Mouse (Mus musculus): ENCODE results near the gene Golga4. TPM values are rescaled to one million over a fixed set of nuclear protein-coding genes. Genes with fewer than 3 reads are reported as not detected.

The Golga4 gene
- polyA plus RNA-seq, 1 experiment from 2014 or later, result 43.5 TPM

GRCm38 (mm10) chr9:118512681-118513233 lies 6.7 kb downstream of the Golga4 start:
- no peak overlapping the region for H3K9ac ChIP-seq
- H3K27ac ChIP-seq, result no peak overlapping the region
- no peak overlapping the region for H3K4me2 ChIP-seq
- peaks cover 17% of the 10 kb centered on the region for H3K36me3 ChIP-seq
- H3K27me3 ChIP-seq, result no peaks in the 10 kb centered on the region
- WGBS, result 58% methylated on average over 3 of the region's 3 CpGs
- H3K4me3 ChIP-seq, result no peak overlapping the region
- H3K9me3 ChIP-seq, result no peaks in the 10 kb centered on the region
- ATAC-seq (ENCODE audit: borderline replicate concordance, extremely low read depth, low FRiP score, low TSS enrichment), result no peak
- H3K4me1 ChIP-seq, result peaks cover 11% of the 10 kb centered on the region

GRCm38 (mm10) chr9:118515476-118515875 lies 9.4 kb downstream of the Golga4 start:
- peaks cover 19% of the 10 kb centered on the region for H3K4me1 ChIP-seq
- no peak for ATAC-seq (ENCODE audit: borderline replicate concordance, extremely low read depth, low FRiP score, low TSS enrichment)
- H3K9me3 ChIP-seq, result no peaks in the 10 kb centered on the region
- no peak overlapping the region for H3K27ac ChIP-seq
- 82% methylated on average over 6 of the region's 6 CpGs for WGBS
- peaks cover 17% of the 10 kb centered on the region for H3K36me3 ChIP-seq
- no peak overlapping the region for H3K4me2 ChIP-seq
- H3K4me3 ChIP-seq, result no peak overlapping the region
- no peak overlapping the region for H3K9ac ChIP-seq
- H3K27me3 ChIP-seq, result no peaks in the 10 kb centered on the region

GRCm38 (mm10) chr9:118516162-118516561 lies 10.1 kb downstream of the Golga4 start:
- Histone ChIP-seq H3K27ac (no peak overlapping the region), H3K27me3 (no peaks in the 10 kb centered on the region), H3K9ac (no peak overlapping the region), H3K36me3 (peaks cover 17% of the 10 kb centered on the region), H3K4me3 (no peak overlapping the region), H3K9me3 (no peaks in the 10 kb centered on the region), H3K4me1 (peaks cover 25% of the 10 kb centered on the region), H3K4me2 (no peak overlapping the region)
- no peak for ATAC-seq (ENCODE audit: borderline replicate concordance, extremely low read depth, low FRiP score, low TSS enrichment)
- WGBS, result 85% methylated on average over 3 of the region's 3 CpGs

- H3K9ac ChIP-seq, result no peak overlapping the region
- H3K27ac ChIP-seq, result no peak overlapping the region
- H3K9me3 ChIP-seq, result no peaks in the 10 kb centered on the region
- H3K4me2 ChIP-seq, result no peak overlapping the region
- H3K4me3 ChIP-seq, result no peak overlapping the region
- peaks cover 20% of the 10 kb centered on the region for H3K36me3 ChIP-seq
- H3K4me1 ChIP-seq, result peaks cover 23% of the 10 kb centered on the region
- no peaks in the 10 kb centered on the region for H3K27me3 ChIP-seq
- 75% methylated on average over 6 of the region's 8 CpGs for WGBS
- no peak for ATAC-seq (ENCODE audit: borderline replicate concordance, extremely low read depth, low FRiP score, low TSS enrichment)
Observed at GRCm38 (mm10) chr9:118517619-118518018, 11.6 kb downstream of the Golga4 start.

GRCm38 (mm10) chr9:118519101-118519500 lies 13.0 kb downstream of the Golga4 start:
- Histone ChIP-seq H3K27me3 (no peaks in the 10 kb centered on the region), H3K4me3 (no peak overlapping the region), H3K4me1 (peaks cover 23% of the 10 kb centered on the region), H3K4me2 (no peak overlapping the region), H3K9me3 (no peaks in the 10 kb centered on the region), H3K27ac (no peak overlapping the region), H3K36me3 (peaks cover 21% of the 10 kb centered on the region), H3K9ac (no peak overlapping the region)
- no peak for ATAC-seq (ENCODE audit: borderline replicate concordance, extremely low read depth, low FRiP score, low TSS enrichment)
- WGBS, result 63% methylated on average over 8 of the region's 8 CpGs

GRCm38 (mm10) chr9:118520011-118520410 lies 13.9 kb downstream of the Golga4 start:
- WGBS, result 23% methylated on average over 8 of the region's 8 CpGs
- peak; percentile 42; the same call in 1 of the 2 replicates for ATAC-seq (ENCODE audit: borderline replicate concordance, extremely low read depth, low FRiP score, low TSS enrichment)
- Histone ChIP-seq H3K9ac (no peak overlapping the region), H3K4me3 (no peak overlapping the region), H3K9me3 (no peaks in the 10 kb centered on the region), H3K27ac (no peak overlapping the region; the same call in 1 of the 2 replicates), H3K4me2 (peak overlapping the region; percentile 5; the same call in 1 of the 2 replicates), H3K36me3 (peaks cover 23% of the 10 kb centered on the region), H3K4me1 (peaks cover 23% of the 10 kb centered on the region), H3K27me3 (no peaks in the 10 kb centered on the region)

- no peak overlapping the region for H3K4me2 ChIP-seq
- H3K9ac ChIP-seq, result no peak overlapping the region
- no peaks in the 10 kb centered on the region for H3K9me3 ChIP-seq
- ATAC-seq (ENCODE audit: borderline replicate concordance, extremely low read depth, low FRiP score, low TSS enrichment), result no peak
- no peak overlapping the region for H3K4me3 ChIP-seq
- WGBS, result 16% methylated on average over 3 of the region's 3 CpGs
- H3K4me1 ChIP-seq, result peaks cover 23% of the 10 kb centered on the region
- H3K27ac ChIP-seq, result no peak overlapping the region
- no peaks in the 10 kb centered on the region for H3K27me3 ChIP-seq
- peaks cover 25% of the 10 kb centered on the region for H3K36me3 ChIP-seq
Observed at GRCm38 (mm10) chr9:118520858-118521257, 14.8 kb downstream of the Golga4 start.

- no peaks in the 10 kb centered on the region for H3K9me3 ChIP-seq
- H3K4me1 ChIP-seq, result peaks cover 23% of the 10 kb centered on the region
- no peak overlapping the region for H3K27ac ChIP-seq
- H3K27me3 ChIP-seq, result no peaks in the 10 kb centered on the region
- no peak overlapping the region for H3K4me2 ChIP-seq
- ATAC-seq (ENCODE audit: borderline replicate concordance, extremely low read depth, low FRiP score, low TSS enrichment), result no peak
- 84% methylated on average over 8 of the region's 8 CpGs for WGBS
- no peak overlapping the region for H3K4me3 ChIP-seq
- H3K9ac ChIP-seq, result no peak overlapping the region
- peaks cover 25% of the 10 kb centered on the region for H3K36me3 ChIP-seq
Observed at GRCm38 (mm10) chr9:118521659-118522058, 15.6 kb downstream of the Golga4 start.

- Histone ChIP-seq H3K4me3 (no peak overlapping the region), H3K4me1 (peaks cover 19% of the 10 kb centered on the region), H3K27me3 (no peaks in the 10 kb centered on the region), H3K9me3 (no peaks in the 10 kb centered on the region), H3K27ac (no peak overlapping the region), H3K4me2 (no peak overlapping the region), H3K36me3 (peaks cover 44% of the 10 kb centered on the region), H3K9ac (no peak overlapping the region)
- no peak for ATAC-seq (ENCODE audit: borderline replicate concordance, extremely low read depth, low FRiP score, low TSS enrichment)
- 83% methylated on average over 11 of the region's 11 CpGs for WGBS
Observed at GRCm38 (mm10) chr9:118523738-118524137, 17.7 kb downstream of the Golga4 start.

GRCm38 (mm10) chr9:118527056-118527455 lies 21.0 kb downstream of the Golga4 start:
- peak; percentile 39; the same call in 1 of the 2 replicates for ATAC-seq (ENCODE audit: borderline replicate concordance, extremely low read depth, low FRiP score, low TSS enrichment)
- H3K36me3 ChIP-seq, result peaks cover 67% of the 10 kb centered on the region

GRCm38 (mm10) chr9:118529783-118530182 lies 23.7 kb downstream of the Golga4 start:
- Histone ChIP-seq H3K27ac (no peak overlapping the region), H3K4me2 (no peak overlapping the region), H3K4me3 (no peak overlapping the region), H3K9ac (no peak overlapping the region), H3K27me3 (no peaks in the 10 kb centered on the region), H3K36me3 (peaks cover 75% of the 10 kb centered on the region), H3K4me1 (no peaks in the 10 kb centered on the region), H3K9me3 (no peaks in the 10 kb centered on the region)
- 72% methylated on average over 3 of the region's 3 CpGs for WGBS
- ATAC-seq (ENCODE audit: borderline replicate concordance, extremely low read depth, low FRiP score, low TSS enrichment), result no peak

More at GRCm38 (mm10) chr9:118527056-118527455, 21.0 kb downstream of the Golga4 start:
- H3K4me1 ChIP-seq, result no peaks in the 10 kb centered on the region
- H3K27me3 ChIP-seq, result no peaks in the 10 kb centered on the region
- H3K4me2 ChIP-seq, result no peak overlapping the region
- no peaks in the 10 kb centered on the region for H3K9me3 ChIP-seq
- H3K4me3 ChIP-seq, result no peak overlapping the region
- no peak overlapping the region for H3K9ac ChIP-seq
- no peak overlapping the region for H3K27ac ChIP-seq
- WGBS, result 84% methylated on average over 18 of the region's 18 CpGs

GRCm38 (mm10) chr9:118530679-118531078 lies 24.6 kb downstream of the Golga4 start:
- ATAC-seq (ENCODE audit: borderline replicate concordance, extremely low read depth, low FRiP score, low TSS enrichment), result no peak
- no peak overlapping the region for H3K4me2 ChIP-seq
- H3K27me3 ChIP-seq, result no peaks in the 10 kb centered on the region
- no peak overlapping the region for H3K27ac ChIP-seq
- no peaks in the 10 kb centered on the region for H3K4me1 ChIP-seq
- H3K9me3 ChIP-seq, result no peaks in the 10 kb centered on the region
- H3K4me3 ChIP-seq, result no peak overlapping the region
- H3K9ac ChIP-seq, result no peak overlapping the region
- 61% methylated on average over 6 of the region's 6 CpGs for WGBS
- H3K36me3 ChIP-seq, result peaks cover 72% of the 10 kb centered on the region

Measured in lung, embryonic 15.5 days (tissue).